Mouse (Mus musculus) liver, postnatal 0 days (tissue): Measurements from ENCODE around the gene Poglut1. TPM values are rescaled to one million over a fixed set of nuclear protein-coding genes. Genes with fewer than 3 reads are reported as not detected.

Source experiments
- ATAC-seq: fragments of 200-750 bp; cut with Nextera tagmentation; 2 replicates; pipeline ENCODE4 v1.8.0; 2017; ENCODE audit warnings: mild to moderate bottlenecking, moderate library complexity
- DNase-seq: peaks from one replicate; pipeline ENCODE4 v3.0.0-alpha.2; 2016
- H3K27ac ChIP-seq: fragments of 300-500 bp; sonication (generic); 2 replicates; pipeline ENCODE4 v1.5.1; 2014; ENCODE audit warnings: antibody characterized with exemption, moderate library complexity, mild to moderate bottlenecking, low read depth
- H3K27me3 ChIP-seq: fragments of 300-500 bp; sonication (generic); 2 replicates; pipeline ENCODE4 v1.6.1; 2014; ENCODE audit warnings: low read length, control low read depth, mixed read lengths; ENCODE audit not compliant: insufficient read depth
- H3K36me3 ChIP-seq: fragments of 300-500 bp; sonication (generic); replicated peaks from 2 replicates; pipeline ENCODE4 v1.6.1; 2014; ENCODE audit warnings: mild to moderate bottlenecking, control low read depth, low read length, moderate library complexity, mixed read lengths; ENCODE audit not compliant: insufficient read depth
- H3K4me1 ChIP-seq: fragments of 300-500 bp; sonication (generic); 2 replicates; pipeline ENCODE4 v1.6.1; 2014; ENCODE audit warnings: antibody characterized with exemption, mild to moderate bottlenecking, control low read depth; ENCODE audit not compliant: insufficient read depth
- H3K4me2 ChIP-seq: fragments of 300-500 bp; sonication (generic); 2 replicates; pipeline ENCODE4 v1.6.1; 2014; ENCODE audit warnings: low read depth, mild to moderate bottlenecking, low read length, moderate library complexity, mixed read lengths
- H3K4me3 ChIP-seq: fragments of 300-500 bp; sonication (generic); 2 replicates; pipeline ENCODE4 v1.5.1; 2014; ENCODE audit warnings: low read depth, low read length
- H3K9ac ChIP-seq: fragments of 300-500 bp; sonication (generic); replicated peaks from 2 replicates; pipeline ENCODE4 v1.6.1; 2014; ENCODE audit warnings: mild to moderate bottlenecking, moderate library complexity
- H3K9me3 ChIP-seq: fragments of 300-500 bp; sonication (generic); 2 replicates; pipeline ENCODE4 v1.6.1; 2016; ENCODE audit warnings: mild to moderate bottlenecking, control low read depth, low read length, mixed read lengths
- CTCF ChIP-seq: sonication (generic); IDR thresholded peaks from 2 replicates; pipeline ENCODE4 v1.5.1; 2016; ENCODE audit warnings: antibody characterized with exemption, low read depth
- EP300 ChIP-seq: IDR thresholded peaks from 2 replicates; pipeline ENCODE4 v1.6.1; 2016; ENCODE audit warnings: antibody characterized with exemption, low read depth, mild to moderate bottlenecking
- WGBS: fragments of 180-500 bp; shearing (Covaris S2); extraction: QIAGEN DNeasy Blood & Tissue Kit; methylation state at CpG from one replicate; pipeline ENCODE4 v1.1.7; 2014; ENCODE audit not compliant: insufficient replicate concordance; 5-methylcytosine and 5-hydroxymethylcytosine counted together
- polyA plus RNA-seq: library from polyadenylated mRNA; unstranded; fragments of >200 nt; fragmentation: Nextera tagmentation; extraction: Ambion mirVana; gene quantifications from 2 replicates; pipeline ENCODE4 v1.2.1, GENCODE M21; 2015

The Poglut1 gene
- polyA plus RNA-seq, 1 experiment from 2014 or later = 6.1 TPM

DNA sequence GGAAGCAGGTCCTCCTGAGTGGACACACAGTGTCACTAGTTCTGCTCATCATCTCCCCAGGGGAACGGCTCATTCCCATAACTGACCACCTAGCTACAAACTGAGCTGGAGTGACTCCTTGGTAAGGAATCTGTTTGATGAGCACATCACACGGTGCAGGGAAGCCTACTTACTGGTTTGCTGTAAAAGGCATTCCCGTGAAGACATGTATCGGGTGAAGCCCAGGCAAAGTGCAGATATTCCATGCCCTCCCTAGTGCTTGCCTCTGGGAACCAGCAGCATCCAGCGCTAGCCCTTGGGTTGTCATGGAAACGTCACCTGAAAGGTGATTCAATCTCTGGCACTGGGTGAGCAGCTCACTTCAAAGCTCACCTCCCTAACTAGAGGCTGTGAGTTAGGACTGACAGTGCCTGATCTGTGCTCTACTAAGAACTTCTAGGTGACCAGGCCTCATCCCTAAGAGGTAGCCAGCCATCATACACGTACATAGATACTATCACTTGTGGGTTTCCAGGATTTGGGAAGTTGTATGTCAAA, 53.4 kb downstream of the Poglut1 start:
- ATAC-seq = no peak
- TF ChIP-seq EP300 = no peak
- TF ChIP-seq CTCF = no peak

GRCm38 (mm10) chr16:38493890-38494289, 56.2 kb downstream of the Poglut1 start:
- H3K4me3 ChIP-seq = no peak overlapping the region
- H3K4me1 ChIP-seq = no peaks in the 10 kb centered on the region
- TF ChIP-seq EP300 (no peak), CTCF (peak; percentile 28; the same call in 1 of the 2 replicates)
- H3K9me3 ChIP-seq = no peaks in the 10 kb centered on the region
- no peaks in the 10 kb centered on the region for H3K27me3 ChIP-seq
- no peak for ATAC-seq
- WGBS = 76% methylated on average over 10 of the region's 10 CpGs
- no peak overlapping the region for H3K9ac ChIP-seq
- H3K36me3 ChIP-seq = peaks cover 11% of the 10 kb centered on the region; the same call in 1 of the 2 replicates
- DNase-seq = no peak
- no peak overlapping the region for H3K27ac ChIP-seq
- H3K4me2 ChIP-seq = no peak overlapping the region

More for the DNA sequence above, 53.4 kb downstream of the Poglut1 start:
- H3K4me2 ChIP-seq = no peak overlapping the region
- H3K4me1 ChIP-seq = no peaks in the 10 kb centered on the region
- no peak overlapping the region for H3K4me3 ChIP-seq
- H3K9me3 ChIP-seq = no peaks in the 10 kb centered on the region
- DNase-seq = no peak
- peaks cover 21% of the 10 kb centered on the region for H3K36me3 ChIP-seq
- WGBS = 82% methylated on average over 7 of the region's 7 CpGs
- H3K27ac ChIP-seq = no peak overlapping the region
- no peak overlapping the region for H3K9ac ChIP-seq
- no peaks in the 10 kb centered on the region for H3K27me3 ChIP-seq

DNA sequence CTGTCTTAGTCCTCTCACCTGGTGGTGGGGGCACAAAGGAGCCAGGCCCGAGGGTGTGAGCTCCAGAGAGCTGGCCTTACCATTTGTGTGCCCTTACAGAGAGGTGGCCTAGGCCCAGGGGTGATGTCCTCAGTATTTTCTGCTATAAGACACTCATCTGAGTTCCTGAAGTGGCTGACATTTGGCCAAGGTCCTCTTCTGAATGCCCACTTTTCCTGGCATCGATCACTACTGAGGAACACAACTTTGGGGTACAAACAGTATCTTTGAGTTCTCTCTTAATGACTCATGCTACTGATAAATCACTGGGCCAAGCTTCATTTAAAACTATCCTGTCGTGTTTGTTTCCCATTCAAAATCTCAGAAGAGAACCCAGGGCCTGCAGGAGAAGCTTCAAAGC, 57.5 kb downstream of the Poglut1 start:
- TF ChIP-seq CTCF (no peak), EP300 (no peak)
- DNase-seq = no peak

DNA sequence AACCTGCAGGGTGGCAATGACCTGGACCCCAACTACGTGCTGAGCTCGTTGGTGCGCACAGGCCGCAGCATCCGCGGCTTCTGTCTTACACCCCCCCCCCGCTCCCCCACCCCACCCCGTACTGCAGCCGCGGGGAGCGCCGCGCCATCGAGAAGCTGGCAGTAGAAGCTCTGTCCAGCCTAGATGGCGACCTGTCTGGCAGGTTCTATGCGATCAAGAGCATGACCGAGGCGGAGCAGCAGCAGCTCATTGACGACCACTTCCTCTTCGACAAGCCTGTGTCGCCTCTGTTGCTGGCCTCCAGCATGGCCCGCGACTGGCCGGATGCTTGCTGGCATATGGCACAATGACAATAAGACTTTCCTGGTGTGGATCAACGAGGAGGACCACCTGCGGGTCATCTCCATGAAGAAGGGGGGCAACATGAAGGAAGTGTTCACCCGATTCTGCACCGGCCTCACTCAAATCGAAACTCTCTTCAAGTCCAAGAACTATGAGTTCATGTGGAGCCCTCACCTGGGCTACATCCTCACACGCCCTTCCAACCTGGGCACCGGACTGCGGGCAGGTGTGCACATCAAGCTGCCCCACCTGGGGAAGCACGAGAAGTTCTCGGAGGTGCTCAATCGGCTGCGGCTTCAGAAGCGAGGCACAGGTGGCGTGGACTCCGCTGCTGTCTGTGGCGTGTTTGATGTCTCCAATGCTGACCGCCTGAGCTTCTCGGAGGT, 66.3 kb downstream of the Poglut1 start:
- Histone ChIP-seq H3K4me2 (peak overlapping the region; percentile 67), H3K9ac (no peak overlapping the region; the same call in 1 of the 2 replicates), H3K36me3 (no peaks in the 10 kb centered on the region), H3K4me3 (peak overlapping the region; percentile 42), H3K9me3 (no peaks in the 10 kb centered on the region), H3K4me1 (peaks cover 10% of the 10 kb centered on the region; the same call in 1 of the 2 replicates), H3K27ac (no peak overlapping the region), H3K27me3 (peaks cover 9% of the 10 kb centered on the region; the same call in 1 of the 2 replicates)
- TF ChIP-seq EP300 (no peak), CTCF (no peak)
- peak; percentile 21; the same call in 1 of the 2 replicates for ATAC-seq
- 20% methylated on average over 42 of the region's 42 CpGs for WGBS
- DNase-seq = no peak

More for the DNA sequence above, 57.5 kb downstream of the Poglut1 start:
- Histone ChIP-seq H3K9me3 (no peaks in the 10 kb centered on the region), H3K9ac (no peak overlapping the region), H3K4me1 (no peaks in the 10 kb centered on the region), H3K27me3 (no peaks in the 10 kb centered on the region), H3K4me3 (no peak overlapping the region), H3K27ac (no peak overlapping the region), H3K36me3 (peaks cover 4% of the 10 kb centered on the region; the same call in 1 of the 2 replicates), H3K4me2 (no peak overlapping the region)
- 77% methylated on average over 3 of the region's 3 CpGs for WGBS
- ATAC-seq = no peak

GRCm38 (mm10) chr16:38482780-38483562, 67.1 kb downstream of the Poglut1 start:
- Histone ChIP-seq H3K4me2 (peak overlapping the region; percentile 67), H3K4me3 (peak overlapping the region; percentile 42), H3K4me1 (peaks cover 10% of the 10 kb centered on the region; the same call in 1 of the 2 replicates), H3K36me3 (no peaks in the 10 kb centered on the region), H3K27ac (no peak overlapping the region), H3K27me3 (peaks cover 9% of the 10 kb centered on the region; the same call in 1 of the 2 replicates), H3K9ac (no peak overlapping the region; the same call in 1 of the 2 replicates), H3K9me3 (no peaks in the 10 kb centered on the region)
- TF ChIP-seq EP300 (no peak), CTCF (peak; percentile 71)
- DNase-seq (peak; percentile 53), ATAC-seq (peak; percentile 17; the same call in 1 of the 2 replicates)
- WGBS = 21% methylated on average over 32 of the region's 32 CpGs

GRCm38 (mm10) chr16:38481327-38481726, 68.7 kb downstream of the Poglut1 start:
- no peak overlapping the region for H3K4me2 ChIP-seq
- WGBS = 41% methylated on average over 4 of the region's 4 CpGs
- H3K4me1 ChIP-seq = peaks cover 17% of the 10 kb centered on the region
- H3K27me3 ChIP-seq = peaks cover 9% of the 10 kb centered on the region; the same call in 1 of the 2 replicates
- H3K4me3 ChIP-seq = no peak overlapping the region
- ATAC-seq = no peak
- no peak overlapping the region for H3K9ac ChIP-seq
- DNase-seq = no peak
- H3K9me3 ChIP-seq = no peaks in the 10 kb centered on the region
- H3K27ac ChIP-seq = no peak overlapping the region
- peak; percentile 74 for TF ChIP-seq EP300
- no peak for TF ChIP-seq CTCF
- no peaks in the 10 kb centered on the region for H3K36me3 ChIP-seq
